Mouse (Mus musculus): ENCODE measurements around the gene Svopl.

DNA sequence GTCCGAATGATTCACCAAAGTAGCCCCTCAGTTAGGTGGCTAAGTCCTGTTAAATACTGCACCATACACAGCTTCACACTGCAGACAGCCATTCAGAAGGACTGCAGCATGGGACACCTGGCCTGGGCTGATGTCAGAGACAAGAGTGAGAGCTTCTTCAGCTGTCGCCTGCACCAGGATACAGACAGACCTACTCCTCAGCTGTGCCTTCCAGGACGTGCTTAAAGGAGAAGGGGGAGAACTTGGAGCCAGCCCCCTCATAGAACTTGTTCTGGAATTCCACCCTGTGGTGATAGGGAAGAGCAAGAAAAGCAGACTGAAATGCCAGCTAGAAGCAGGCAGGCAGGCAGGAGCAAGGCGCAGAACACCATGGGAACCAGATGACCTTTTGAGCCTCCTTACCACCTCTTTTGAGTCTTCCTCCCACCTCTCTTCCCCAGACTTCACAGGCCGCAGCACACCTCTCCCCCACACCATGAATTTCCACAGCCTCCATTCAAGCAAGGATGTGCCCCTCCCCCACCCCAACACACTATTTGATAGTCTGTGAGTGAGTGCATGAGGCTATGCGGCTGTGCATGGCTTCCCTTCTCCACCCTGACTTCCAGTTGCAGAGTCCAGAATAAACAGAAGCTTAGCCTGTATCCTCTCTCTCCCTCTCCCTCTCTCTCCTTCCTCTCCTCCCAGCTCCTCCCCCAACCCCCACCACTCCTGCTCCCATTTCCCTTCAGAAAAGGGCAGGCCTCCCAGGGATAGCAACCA, 2.2 kb upstream of the Svopl start:
- TF ChIP-seq EP300 (optimal IDR thresholded peaks at IDR 0.05) = no peak
- no peak for TF ChIP-seq CTCF (IDR thresholded peaks at IDR 0.05; ENCODE audit: low read depth)

Data from stomach, postnatal 0 days (tissue).